Mouse (Mus musculus) CD4-positive naive resting alpha-beta T cell, adult 76 days (primary cell): ENCODE data around the gene Gm11009. TPM values are rescaled to one million over a fixed set of nuclear protein-coding genes. Genes with fewer than 3 reads are reported as not detected.

Experiments
- total RNA-seq: library from RNA; stranded (reverse); gene quantifications from one replicate; pipeline ENCODE4 v1.2.4, GENCODE M21; 2023

Gm11009 gene
- total RNA-seq = not detected

DNA sequence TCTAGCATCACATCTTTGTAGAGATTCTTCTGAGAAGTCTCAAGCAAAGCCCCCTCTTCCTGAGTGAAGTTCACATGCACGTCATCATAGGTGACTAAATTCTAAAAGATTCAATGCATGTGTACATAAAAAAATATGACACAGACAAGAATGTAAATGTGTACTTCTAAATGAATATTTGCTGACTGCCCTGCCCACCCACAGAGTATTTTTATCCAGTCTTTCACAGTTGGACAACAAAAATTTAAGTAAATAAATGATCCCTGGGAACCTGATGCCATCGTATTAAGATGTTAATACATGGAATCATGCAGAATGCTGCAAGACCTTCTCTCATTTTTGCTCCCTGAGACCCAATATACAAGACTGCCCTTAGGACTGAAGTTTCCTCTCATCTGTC, at the start of gene Gm11009:
TSS of gene Gm11009 (minus strand) at position 101 of the 400 bp plus-strand sequence.

Other genes starting within 250 kb of the Gm11009 start
- gene Gm2004, start 169.7 kb downstream of the Gm11009 start, total RNA-seq = 0.35 TPM
- gene 2210418O10Rik, start 92.9 kb downstream of the Gm11009 start, total RNA-seq = 1.4 TPM
- gene Gm14435, start 104.1 kb upstream of the Gm11009 start, total RNA-seq = not detected
- not detected for gene Gm14434, start 167.3 kb upstream of the Gm11009 start, total RNA-seq
- not detected for gene Zfp967, start 201.6 kb upstream of the Gm11009 start, total RNA-seq